Mouse (Mus musculus): Measurements from ENCODE around the gene Trappc5. TPM values are rescaled to one million over a fixed set of nuclear protein-coding genes. Genes with fewer than 3 reads are reported as not detected.
A peak's percentile ranks its signal among the peaks of the same experiment; 100 is the strongest.

The Trappc5 gene
- polyA plus RNA-seq, 1 experiment from 2014 or later, result 46.3 TPM

GRCm38 (mm10) chr8:3717321-3717954 lies 41.3 kb downstream of the Trappc5 start:
- no peak overlapping the region for H3K27ac ChIP-seq
- H3K9ac ChIP-seq, result no peak overlapping the region
- no peak overlapping the region for H3K4me2 ChIP-seq (replicated peaks)
- H3K36me3 ChIP-seq, result no peaks in the 10 kb centered on the region
- H3K27me3 ChIP-seq, result no peaks in the 10 kb centered on the region
- no peaks in the 10 kb centered on the region for H3K9me3 ChIP-seq (replicated peaks)
- ATAC-seq (ENCODE audit: low FRiP score), result no peak
- no peak overlapping the region for H3K4me3 ChIP-seq
- WGBS, result 87% methylated on average over 12 of the region's 12 CpGs
- H3K4me1 ChIP-seq, result no peaks in the 10 kb centered on the region

DNA sequence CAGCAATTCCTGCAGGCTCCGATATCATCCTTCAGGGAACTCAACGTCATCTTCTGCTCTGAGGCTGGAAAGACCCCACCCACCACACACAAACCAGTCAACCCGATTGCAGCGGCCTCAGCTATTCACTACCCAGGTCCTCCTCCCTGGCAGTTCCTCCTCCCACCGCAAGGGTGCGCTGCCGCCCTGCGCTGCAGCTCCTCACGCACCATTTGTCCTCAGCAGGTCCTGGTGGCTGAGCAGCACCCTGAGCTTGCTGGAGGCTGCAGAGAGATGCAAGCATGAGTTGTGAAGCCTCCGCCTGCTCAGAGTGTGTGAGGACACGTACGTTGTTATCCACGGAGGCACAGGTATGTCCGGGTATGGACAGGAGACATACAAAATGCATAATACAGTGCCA lies 42.5 kb downstream of the Trappc5 start:
- no peaks in the 10 kb centered on the region for H3K36me3 ChIP-seq
- no peak overlapping the region for H3K27ac ChIP-seq
- no peak overlapping the region for H3K4me2 ChIP-seq (replicated peaks)
- H3K27me3 ChIP-seq, result no peaks in the 10 kb centered on the region
- 17% methylated on average over 14 of the region's 14 CpGs for WGBS
- no peak overlapping the region for H3K4me3 ChIP-seq
- H3K4me1 ChIP-seq, result no peaks in the 10 kb centered on the region
- H3K9me3 ChIP-seq (replicated peaks), result no peaks in the 10 kb centered on the region
- ATAC-seq (ENCODE audit: low FRiP score), result peak; percentile 26; the same call in 1 of the 2 replicates
- H3K9ac ChIP-seq, result no peak overlapping the region

GRCm38 (mm10) chr8:3720551-3720950 lies 44.5 kb downstream of the Trappc5 start, which contains the start of gene Clec4g:
Gene Clec4g (minus strand): TSS chr8:3720651.
- Histone ChIP-seq H3K4me1 (no peaks in the 10 kb centered on the region), H3K27ac (no peak within 1 kb of the TSS), H3K4me2 (replicated peaks) (no peak within 1 kb of the TSS), H3K9me3 (replicated peaks) (no peaks in the 10 kb centered on the region), H3K27me3 (no peaks in the 10 kb centered on the region), H3K9ac (no peak within 1 kb of the TSS), H3K36me3 (no peaks in the 10 kb centered on the region), H3K4me3 (no peak within 1 kb of the TSS)
- ATAC-seq (ENCODE audit: low FRiP score), result no peak
- 70% methylated on average over 5 of the region's 5 CpGs for WGBS

- ATAC-seq (ENCODE audit: low FRiP score), result no peak
- H3K27me3 ChIP-seq, result no peaks in the 10 kb centered on the region
- no peaks in the 10 kb centered on the region for H3K36me3 ChIP-seq
- H3K9me3 ChIP-seq (replicated peaks), result no peaks in the 10 kb centered on the region
- 27% methylated on average over 1 of the region's 1 CpGs for WGBS
- no peak overlapping the region for H3K27ac ChIP-seq
- H3K4me2 ChIP-seq (replicated peaks), result no peak overlapping the region
- no peak overlapping the region for H3K4me3 ChIP-seq
- no peaks in the 10 kb centered on the region for H3K4me1 ChIP-seq
- no peak overlapping the region for H3K9ac ChIP-seq
Measured at GRCm38 (mm10) chr8:3721041-3721440, 44.9 kb downstream of the Trappc5 start.

Other genes starting within 250 kb of the Trappc5 start
- gene Pex11g, start 208.6 kb upstream of the Trappc5 start, polyA plus RNA-seq (2016; fragmentation: Nextera tagmentation; extraction: Ambion mirVana), result 3.7 and 4.3 TPM in 2 replicates
- gene Tex45, start 205.4 kb upstream of the Trappc5 start, polyA plus RNA-seq (2016; fragmentation: Nextera tagmentation; extraction: Ambion mirVana), result not detected in 2 replicates
- gene Zfp358, start 183.2 kb upstream of the Trappc5 start, polyA plus RNA-seq (2016; fragmentation: Nextera tagmentation; extraction: Ambion mirVana), result 77.9 and 79.9 TPM in 2 replicates
- gene Mcoln1, start 175.8 kb upstream of the Trappc5 start, polyA plus RNA-seq (2016; fragmentation: Nextera tagmentation; extraction: Ambion mirVana), result 79.5 and 83.2 TPM in 2 replicates
- 32.6 and 38.9 TPM in 2 replicates for gene Pnpla6, start 160.9 kb upstream of the Trappc5 start, polyA plus RNA-seq (2016; fragmentation: Nextera tagmentation; extraction: Ambion mirVana)
- gene C330021F23Rik, start 108.3 kb upstream of the Trappc5 start, polyA plus RNA-seq (2016; fragmentation: Nextera tagmentation; extraction: Ambion mirVana), result 1.5 and 2.0 TPM in 2 replicates
- gene Camsap3, start 89.0 kb upstream of the Trappc5 start, polyA plus RNA-seq (2016; fragmentation: Nextera tagmentation; extraction: Ambion mirVana), result 26.8 and 27.4 TPM in 2 replicates
- gene Xab2, start 55.0 kb upstream of the Trappc5 start, polyA plus RNA-seq (2016; fragmentation: Nextera tagmentation; extraction: Ambion mirVana), result 58.9 and 59.6 TPM in 2 replicates
- 112 and 116 TPM in 2 replicates for gene Pet100, start 54.8 kb upstream of the Trappc5 start, polyA plus RNA-seq (2016; fragmentation: Nextera tagmentation; extraction: Ambion mirVana)
- 0.56 and 0.87 TPM in 2 replicates for gene Pcp2, start 50.8 kb upstream of the Trappc5 start, polyA plus RNA-seq (2016; fragmentation: Nextera tagmentation; extraction: Ambion mirVana)
- gene Stxbp2, start 45.3 kb upstream of the Trappc5 start, polyA plus RNA-seq (2016; fragmentation: Nextera tagmentation; extraction: Ambion mirVana), result 27.1 and 27.3 TPM in 2 replicates
- 0.43 TPM in 1 of 2 replicates, not detected in the other for gene Retn, start 20.5 kb upstream of the Trappc5 start, polyA plus RNA-seq (2016; fragmentation: Nextera tagmentation; extraction: Ambion mirVana)
- 0.18 and 0.21 TPM in 2 replicates for gene Mcemp1, start 10.5 kb upstream of the Trappc5 start, polyA plus RNA-seq (2016; fragmentation: Nextera tagmentation; extraction: Ambion mirVana)
- 5.3 and 8.4 TPM in 2 replicates for gene Fcor, start 3.9 kb upstream of the Trappc5 start, polyA plus RNA-seq (2016; fragmentation: Nextera tagmentation; extraction: Ambion mirVana)
- 0.37 and 0.60 TPM in 2 replicates for gene Fcer2a, start 17.9 kb downstream of the Trappc5 start, polyA plus RNA-seq (2016; fragmentation: Nextera tagmentation; extraction: Ambion mirVana)
- 0.17 TPM in 1 of 2 replicates, not detected in the other for gene Clec4g, start 44.4 kb downstream of the Trappc5 start, polyA plus RNA-seq (2016; fragmentation: Nextera tagmentation; extraction: Ambion mirVana)
- gene Cd209a, start 72.7 kb downstream of the Trappc5 start, polyA plus RNA-seq (2016; fragmentation: Nextera tagmentation; extraction: Ambion mirVana), result not detected in 2 replicates
- not detected in 2 replicates for gene Cd209e, start 178.0 kb downstream of the Trappc5 start, polyA plus RNA-seq (2016; fragmentation: Nextera tagmentation; extraction: Ambion mirVana)
- gene Cd209d, start 202.3 kb downstream of the Trappc5 start, polyA plus RNA-seq (2016; fragmentation: Nextera tagmentation; extraction: Ambion mirVana), result not detected in 2 replicates